Mouse (Mus musculus): ENCODE measurements around the gene Il17d. TPM values are rescaled to one million over a fixed set of nuclear protein-coding genes. Genes with fewer than 3 reads are reported as not detected.

Il17d gene
- total and polyA plus RNA-seq, 2 experiments, result 0.17 TPM; not detected in 1

DNA sequence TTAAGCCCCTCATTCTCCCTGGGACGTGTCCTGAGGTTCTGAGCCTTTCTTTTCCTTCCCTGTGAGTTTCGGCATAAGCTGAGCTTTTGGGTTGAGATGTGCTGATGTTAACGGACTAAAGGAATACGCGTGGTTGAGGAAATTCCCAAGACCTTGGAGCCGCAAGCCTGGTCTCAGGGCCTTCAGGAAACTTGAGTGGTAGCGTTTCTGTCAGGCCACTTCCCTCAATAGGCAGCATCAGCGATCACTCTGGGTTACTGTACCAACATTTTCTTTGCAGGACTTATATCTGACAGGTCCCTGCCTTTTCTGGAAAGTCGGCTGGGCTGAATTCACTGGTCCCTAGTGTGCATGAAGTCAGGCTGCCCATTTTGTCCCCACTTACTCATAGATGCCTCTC, 12.2 kb downstream of the Il17d start:
- no peak for DNase-seq (ENCODE audit: extremely low read depth, low read depth, low spot score)
- Histone ChIP-seq H3K27me3 (ENCODE audit: control insufficient read depth, insufficient read depth, low read length) (no peaks in the 10 kb centered on the region), H3K36me3 (ENCODE audit: control insufficient read depth, insufficient read depth, low read length) (no peaks in the 10 kb centered on the region), H3K9ac (ENCODE audit: low read depth, low read length) (no peak overlapping the region), H3K79me2 (ENCODE audit: control insufficient read depth, insufficient read depth, low read length) (no peaks in the 10 kb centered on the region), H3K4me1 (ENCODE audit: control insufficient read depth, insufficient read depth, low read length) (no peaks in the 10 kb centered on the region), H3K4me3 (ENCODE audit: insufficient read depth, low read depth, low read length) (no peak overlapping the region), H3K27ac (replicated peaks; ENCODE audit: insufficient read depth, low read depth, low read length) (no peak overlapping the region)
- WGBS, result 67% methylated on average over 9 of the region's 9 CpGs
- TF ChIP-seq POLR2A (IDR thresholded peaks at IDR 0.05; ENCODE audit: extremely low read depth, insufficient read depth, low read length), result no peak
- no peak for TF ChIP-seq CTCF (IDR thresholded peaks at IDR 0.05; ENCODE audit: low read depth, low read length)

DNA sequence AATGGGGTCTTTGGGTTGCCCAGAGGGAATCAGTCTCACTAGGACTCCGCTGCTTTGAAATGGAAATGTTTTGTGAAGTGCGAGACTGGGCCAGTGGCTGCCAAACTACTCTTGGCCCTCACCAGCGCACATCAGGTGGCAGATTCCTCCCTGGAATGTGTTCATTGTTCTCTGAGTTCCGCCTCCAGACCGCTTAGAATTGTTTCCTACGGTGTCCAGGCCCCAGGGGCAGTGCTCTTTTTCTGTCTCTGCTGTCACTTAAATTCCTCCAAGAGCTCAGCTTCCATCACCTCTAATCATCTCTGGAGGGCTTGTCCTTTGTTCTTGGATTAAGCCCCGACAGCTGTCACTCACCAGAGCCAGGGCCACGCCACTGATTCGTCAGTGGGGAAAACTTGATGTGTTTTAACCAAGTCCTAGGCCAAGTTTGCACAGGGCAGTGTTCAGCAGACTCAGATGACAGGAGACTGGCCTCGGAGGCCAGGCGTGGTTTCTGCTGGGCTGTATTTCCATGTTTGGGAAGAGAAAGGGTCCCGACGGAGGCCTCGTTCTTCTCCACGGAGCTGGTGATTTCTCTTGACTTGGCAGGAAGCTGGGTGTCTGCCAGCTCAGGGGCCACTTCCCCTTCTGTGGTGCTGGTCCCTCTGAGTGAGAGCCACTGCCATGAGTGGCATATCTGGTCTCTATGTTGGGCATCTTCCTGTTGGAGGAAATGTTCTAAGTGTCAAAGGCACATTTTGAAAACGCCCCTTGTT, 12.9 kb downstream of the Il17d start:
- Histone ChIP-seq H3K36me3 (ENCODE audit: control insufficient read depth, insufficient read depth, low read length) (no peaks in the 10 kb centered on the region), H3K27ac (replicated peaks; ENCODE audit: insufficient read depth, low read depth, low read length) (no peak overlapping the region), H3K4me1 (ENCODE audit: control insufficient read depth, insufficient read depth, low read length) (no peaks in the 10 kb centered on the region), H3K4me3 (ENCODE audit: insufficient read depth, low read depth, low read length) (no peak overlapping the region), H3K27me3 (ENCODE audit: control insufficient read depth, insufficient read depth, low read length) (no peaks in the 10 kb centered on the region), H3K79me2 (ENCODE audit: control insufficient read depth, insufficient read depth, low read length) (no peaks in the 10 kb centered on the region), H3K9ac (ENCODE audit: low read depth, low read length) (no peak overlapping the region)
- no peak for DNase-seq (ENCODE audit: extremely low read depth, low read depth, low spot score)
- 54% methylated on average over 16 of the region's 16 CpGs for WGBS
- no peak for TF ChIP-seq CTCF (IDR thresholded peaks at IDR 0.05; ENCODE audit: low read depth, low read length)
- no peak for TF ChIP-seq POLR2A (IDR thresholded peaks at IDR 0.05; ENCODE audit: extremely low read depth, insufficient read depth, low read length)

- Histone ChIP-seq H3K27me3 (ENCODE audit: control insufficient read depth, insufficient read depth, low read length) (no peaks in the 10 kb centered on the region), H3K27ac (replicated peaks; ENCODE audit: insufficient read depth, low read depth, low read length) (no peak overlapping the region)
- 72% methylated on average over 11 of the region's 11 CpGs for WGBS
Measured at GRCm38 (mm10) chr14:57540683-57541082, 16.1 kb downstream of the Il17d start.

GRCm38 (mm10) chr14:57542231-57542630, 17.7 kb downstream of the Il17d start:
- Histone ChIP-seq H3K9ac (ENCODE audit: low read depth, low read length) (no peak overlapping the region), H3K36me3 (ENCODE audit: control insufficient read depth, insufficient read depth, low read length) (no peaks in the 10 kb centered on the region), H3K4me1 (ENCODE audit: control insufficient read depth, insufficient read depth, low read length) (no peaks in the 10 kb centered on the region), H3K27me3 (ENCODE audit: control insufficient read depth, insufficient read depth, low read length) (no peaks in the 10 kb centered on the region), H3K79me2 (ENCODE audit: control insufficient read depth, insufficient read depth, low read length) (no peaks in the 10 kb centered on the region), H3K27ac (replicated peaks; ENCODE audit: insufficient read depth, low read depth, low read length) (no peak overlapping the region), H3K4me3 (ENCODE audit: insufficient read depth, low read depth, low read length) (no peak overlapping the region)
- WGBS, result 68% methylated on average over 34 of the region's 34 CpGs
- no peak for DNase-seq (ENCODE audit: extremely low read depth, low read depth, low spot score)
- TF ChIP-seq CTCF (IDR thresholded peaks at IDR 0.05; ENCODE audit: low read depth, low read length) (no peak), POLR2A (IDR thresholded peaks at IDR 0.05; ENCODE audit: extremely low read depth, insufficient read depth, low read length) (no peak)

More at GRCm38 (mm10) chr14:57540683-57541082, 16.1 kb downstream of the Il17d start:
- H3K4me3 ChIP-seq (ENCODE audit: insufficient read depth, low read depth, low read length), result no peak overlapping the region
- H3K4me1 ChIP-seq (ENCODE audit: control insufficient read depth, insufficient read depth, low read length), result no peaks in the 10 kb centered on the region
- no peak for DNase-seq (ENCODE audit: extremely low read depth, low read depth, low spot score)
- no peak overlapping the region for H3K9ac ChIP-seq (ENCODE audit: low read depth, low read length)
- no peaks in the 10 kb centered on the region for H3K79me2 ChIP-seq (ENCODE audit: control insufficient read depth, insufficient read depth, low read length)
- TF ChIP-seq CTCF (IDR thresholded peaks at IDR 0.05; ENCODE audit: low read depth, low read length) (no peak), POLR2A (IDR thresholded peaks at IDR 0.05; ENCODE audit: extremely low read depth, insufficient read depth, low read length) (no peak)
- no peaks in the 10 kb centered on the region for H3K36me3 ChIP-seq (ENCODE audit: control insufficient read depth, insufficient read depth, low read length)

- H3K9ac ChIP-seq (ENCODE audit: low read depth, low read length), result no peak overlapping the region
- no peaks in the 10 kb centered on the region for H3K4me1 ChIP-seq (ENCODE audit: control insufficient read depth, insufficient read depth, low read length)
- WGBS, result 90% methylated on average over 13 of the region's 13 CpGs
- H3K27ac ChIP-seq (replicated peaks; ENCODE audit: insufficient read depth, low read depth, low read length), result no peak overlapping the region
- TF ChIP-seq CTCF (IDR thresholded peaks at IDR 0.05; ENCODE audit: low read depth, low read length) (no peak), POLR2A (IDR thresholded peaks at IDR 0.05; ENCODE audit: extremely low read depth, insufficient read depth, low read length) (no peak)
- no peak for DNase-seq (ENCODE audit: extremely low read depth, low read depth, low spot score)
- no peak overlapping the region for H3K4me3 ChIP-seq (ENCODE audit: insufficient read depth, low read depth, low read length)
- no peaks in the 10 kb centered on the region for H3K27me3 ChIP-seq (ENCODE audit: control insufficient read depth, insufficient read depth, low read length)
- no peaks in the 10 kb centered on the region for H3K79me2 ChIP-seq (ENCODE audit: control insufficient read depth, insufficient read depth, low read length)
- H3K36me3 ChIP-seq (ENCODE audit: control insufficient read depth, insufficient read depth, low read length), result no peaks in the 10 kb centered on the region
Measured at GRCm38 (mm10) chr14:57543420-57544039, 19.0 kb downstream of the Il17d start.

DNA sequence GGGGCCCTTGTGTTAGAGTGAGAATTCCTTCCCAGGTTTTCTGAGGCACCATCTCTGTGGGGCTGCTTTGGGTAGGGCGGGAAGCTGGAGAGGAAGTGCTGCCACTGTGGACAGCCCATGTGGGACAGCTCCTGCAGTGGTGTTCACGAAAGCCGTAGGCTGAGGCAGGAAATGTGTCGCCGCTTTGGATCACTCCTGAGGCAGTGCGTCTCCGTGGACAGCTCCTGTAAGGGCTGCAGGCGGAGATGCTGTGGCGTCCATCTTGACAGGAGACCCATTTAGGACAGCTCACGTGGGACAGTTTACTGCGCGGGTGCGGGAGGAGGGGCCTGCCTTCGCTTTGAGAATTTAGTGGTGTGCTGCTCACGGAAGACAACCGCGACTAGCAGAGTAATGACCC, 20.9 kb downstream of the Il17d start:
- TF ChIP-seq CTCF (IDR thresholded peaks at IDR 0.05; ENCODE audit: low read depth, low read length) (no peak), POLR2A (IDR thresholded peaks at IDR 0.05; ENCODE audit: extremely low read depth, insufficient read depth, low read length) (no peak)
- H3K27me3 ChIP-seq (ENCODE audit: control insufficient read depth, insufficient read depth, low read length), result no peaks in the 10 kb centered on the region
- DNase-seq (ENCODE audit: extremely low read depth, low read depth, low spot score), result no peak
- H3K79me2 ChIP-seq (ENCODE audit: control insufficient read depth, insufficient read depth, low read length), result no peaks in the 10 kb centered on the region
- no peaks in the 10 kb centered on the region for H3K36me3 ChIP-seq (ENCODE audit: control insufficient read depth, insufficient read depth, low read length)
- H3K4me3 ChIP-seq (ENCODE audit: insufficient read depth, low read depth, low read length), result no peak overlapping the region
- 91% methylated on average over 17 of the region's 17 CpGs for WGBS
- H3K27ac ChIP-seq (replicated peaks; ENCODE audit: insufficient read depth, low read depth, low read length), result no peak overlapping the region
- H3K9ac ChIP-seq (ENCODE audit: low read depth, low read length), result no peak overlapping the region
- no peaks in the 10 kb centered on the region for H3K4me1 ChIP-seq (ENCODE audit: control insufficient read depth, insufficient read depth, low read length)

All from liver, adult 2 months (tissue).